Mouse (Mus musculus): ENCODE measurements around the gene Tbc1d4. TPM values are rescaled to one million over a fixed set of nuclear protein-coding genes. Genes with fewer than 3 reads are reported as not detected.

The Tbc1d4 gene
- total RNA-seq, 2 experiments from 2014 or later, result 10.4 to 10.6 TPM

GRCm38 (mm10) chr14:101437925-101438324, 171.1 kb downstream of the Tbc1d4 start:
- DNase-seq (ENCODE audit: low spot score in 2 of 2), result no peak

- DNase-seq (ENCODE audit: low spot score in 2 of 2), result peak; percentile 7 to 19
These were observed 178.5 kb downstream of the Tbc1d4 start for GRCm38 (mm10) chr14:101430536-101430935.

- DNase-seq (ENCODE audit: low spot score in 2 of 2), result no peak
These were observed 180.0 kb downstream of the Tbc1d4 start for GRCm38 (mm10) chr14:101428805-101429516.

GRCm38 (mm10) chr14:101417679-101418078, 191.3 kb downstream of the Tbc1d4 start:
- DNase-seq (ENCODE audit: low spot score in 2 of 2), result no peak

Other genes with a start within 250 kb of the Tbc1d4 start
- gene Commd6, start 31.5 kb upstream of the Tbc1d4 start, total RNA-seq (2021), result 10 to 100 TPM; 49.6 to 62.0 TPM
- 10 to 100 TPM; 40.8 to 43.7 TPM for gene Uchl3, start 44.8 kb upstream of the Tbc1d4 start, total RNA-seq (2021)
- gene Gm9922, start 120.6 kb upstream of the Tbc1d4 start, total RNA-seq (2021), result not detected
- 10 to 100 TPM; 87.9 to 89.7 TPM for gene Lmo7, start 120.8 kb upstream of the Tbc1d4 start, total RNA-seq (2021)